In the genomic region with DNA sequence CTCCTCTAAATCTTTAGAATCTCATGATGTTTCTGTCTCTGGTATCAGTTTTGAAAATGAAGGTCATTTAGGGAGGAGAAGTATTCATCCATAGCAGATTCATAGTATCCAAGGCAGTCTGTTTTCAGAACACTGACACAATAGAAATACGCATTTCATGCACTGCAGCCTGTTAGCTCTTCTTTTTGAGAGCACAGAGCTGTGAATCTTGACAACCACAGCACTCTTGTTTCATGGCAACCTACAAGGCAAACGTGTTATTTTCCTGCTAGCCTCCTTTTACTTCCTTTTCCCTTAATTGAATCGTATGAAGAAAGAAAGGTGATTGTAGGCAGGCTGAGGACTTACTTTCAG, we compare ENCODE assay signal across 28 mouse cellular contexts. TPM values are rescaled to one million over a fixed set of nuclear protein-coding genes. Genes with fewer than 3 reads are reported as not detected.
A peak's percentile ranks its signal among the peaks of the same experiment; 100 is the strongest.
DNase-seq lines count a peak whose midpoint lies in the region; ATAC-seq and TF ChIP-seq lines count a peak whose summit lies in the region.
"Had no signal": no experiment of that assay in that cellular context is flagged by ENCODE, and none has a peak within 500 bp of the region (broad histone marks: within the 10 kb centered on the region; RNA-seq: fewer than 3 reads in every experiment).

No protein-coding gene starts in this region.

- TF ChIP-seq POLR2A in bone marrow macrophage, adult 2 months (IDR thresholded peaks at IDR 0.05; ENCODE audit: borderline replicate concordance, low read depth, low read length), result no peak

- ATAC-seq in forebrain, postnatal 0 days, result peak; percentile 79
- ATAC-seq in hindbrain, postnatal 0 days, result peak; percentile 63

- DNase-seq in forebrain, postnatal 0 days, result no peak
- no peak for DNase-seq in forebrain, embryonic 10.5 days (ENCODE audit: extremely low spot score, low spot score)
- DNase-seq in layer of hippocampus, adult 11-12 months (ENCODE audit: low spot score), result peak; percentile 4
- no peak for DNase-seq in layer of hippocampus, postnatal 25 days (ENCODE audit: extremely low spot score in 1 of 2, low spot score in 1 of 2)
- DNase-seq in hindbrain, postnatal 0 days (ENCODE audit: low spot score), result peak; percentile 16
- DNase-seq in cerebellum, adult 8-10 months, result no peak
- DNase-seq in right cerebral cortex, postnatal 36 days (ENCODE audit: low spot score in 2 of 2), result no peak
- DNase-seq: adrenal gland, postnatal 25 days; B cell, adult 2 months; cerebellum, adult 18-20 months; cerebellum, postnatal 36 days; gastrocnemius, adult 2 months; kidney, adult 11 months; lung, adult 18-20 months; right cerebral cortex, postnatal 14 days; thymus, postnatal 14 days had no signal

- no peak overlapping the region for H3K4me3 ChIP-seq in forebrain, postnatal 0 days (ENCODE audit: low read depth, low read length)
- no peak overlapping the region for H3K4me3 ChIP-seq in forebrain, embryonic 10.5 days
- no peak overlapping the region for H3K4me3 ChIP-seq in bone marrow macrophage, adult 2 months (ENCODE audit: insufficient read depth, low read length)
- no peak overlapping the region for H3K4me3 ChIP-seq in hindbrain, postnatal 0 days (ENCODE audit: low read length)
- H3K4me3 ChIP-seq: gastrocnemius, adult 2 months; heart, embryonic 15.5 days; limb, embryonic 10.5 days; myocyte; neural tube, embryonic 15.5 days had no signal

- H3K4me1 ChIP-seq in forebrain, postnatal 0 days (ENCODE audit: insufficient read depth), result 0 out of 2 replicates have a peak, but pooled peaks cover 4% of the 10 kb centered on the region
- peaks cover 4% of the 10 kb centered on the region for H3K4me1 ChIP-seq in forebrain, embryonic 10.5 days
- peaks cover 44% of the 10 kb centered on the region for H3K4me1 ChIP-seq in bone marrow macrophage, adult 2 months (ENCODE audit: control insufficient read depth, insufficient read depth, low read length)
- 0 out of 2 replicates have a peak, but pooled peaks cover 4% of the 10 kb centered on the region for H3K4me1 ChIP-seq in hindbrain, postnatal 0 days (ENCODE audit: insufficient read depth, low read length)
- H3K4me1 ChIP-seq: heart, embryonic 15.5 days; limb, embryonic 10.5 days had no signal

- TF ChIP-seq CTCF in forebrain, postnatal 0 days (IDR thresholded peaks at IDR 0.05; ENCODE audit: low read depth), result no peak
- TF ChIP-seq CTCF in bone marrow macrophage, adult 2 months (IDR thresholded peaks at IDR 0.05; ENCODE audit: low read depth, low read length), result no peak
- no peak for TF ChIP-seq CTCF in hindbrain, postnatal 0 days (IDR thresholded peaks at IDR 0.05; ENCODE audit: low read depth)

- H3K4me2 ChIP-seq in forebrain, postnatal 0 days (ENCODE audit: low read depth), result no peak overlapping the region
- no peak overlapping the region for H3K4me2 ChIP-seq in hindbrain, postnatal 0 days (ENCODE audit: low read depth, low read length)
- H3K4me2 ChIP-seq: heart, embryonic 15.5 days; neural tube, embryonic 15.5 days had no signal

- no peaks in the 10 kb centered on the region for H3K36me3 ChIP-seq in forebrain, postnatal 0 days (ENCODE audit: insufficient read depth)
- H3K36me3 ChIP-seq in forebrain, embryonic 10.5 days (replicated peaks), result no peaks in the 10 kb centered on the region
- no peaks in the 10 kb centered on the region for H3K36me3 ChIP-seq in hindbrain, postnatal 0 days (ENCODE audit: insufficient read depth, low read length)
- H3K36me3 ChIP-seq: heart, embryonic 15.5 days; limb, embryonic 10.5 days; neural tube, embryonic 15.5 days had no signal

- whole genome bisulfite sequencing in forebrain, postnatal 0 days, result 24% methylated on average over 3 of the region's 3 CpGs
- WGBS in forebrain, embryonic 10.5 days, result 63% methylated on average over 3 of the region's 3 CpGs
- 13% methylated on average over 3 of the region's 3 CpGs for WGBS in hindbrain, postnatal 0 days

- H3K9me3 ChIP-seq in forebrain, postnatal 0 days (ENCODE audit: low read length), result no peaks in the 10 kb centered on the region
- H3K9me3 ChIP-seq in forebrain, embryonic 10.5 days, result no peaks in the 10 kb centered on the region
- H3K9me3 ChIP-seq in hindbrain, postnatal 0 days (ENCODE audit: low read length), result no peaks in the 10 kb centered on the region
- H3K9me3 ChIP-seq: heart, embryonic 15.5 days; limb, embryonic 10.5 days; neural tube, embryonic 15.5 days had no signal

- H3K27ac ChIP-seq in forebrain, postnatal 0 days (ENCODE audit: low read depth, low read length), result peak overlapping the region; percentile 64
- no peak overlapping the region for H3K27ac ChIP-seq in forebrain, embryonic 10.5 days
- H3K27ac ChIP-seq in bone marrow macrophage, adult 2 months (ENCODE audit: insufficient read depth, low read depth, low read length), result peak overlapping the region; percentile 82
- H3K27ac ChIP-seq in hindbrain, postnatal 0 days, result peak overlapping the region; percentile 37
- H3K27ac ChIP-seq: gastrocnemius, adult 2 months; heart, embryonic 15.5 days; kidney, postnatal 0 days; limb, embryonic 10.5 days had no signal

- no peak overlapping the region for H3K9ac ChIP-seq in forebrain, postnatal 0 days
- 0 out of 2 replicates have a peak overlapping the region, but pooled peaks have one; percentile 13 for H3K9ac ChIP-seq in hindbrain, postnatal 0 days (replicated peaks; ENCODE audit: low read length)
- H3K9ac ChIP-seq: heart, embryonic 15.5 days; neural tube, embryonic 15.5 days had no signal

- H3K27me3 ChIP-seq in forebrain, postnatal 0 days (ENCODE audit: insufficient read depth, low read length), result no peaks in the 10 kb centered on the region
- no peaks in the 10 kb centered on the region for H3K27me3 ChIP-seq in forebrain, embryonic 10.5 days (ENCODE audit: poor library complexity, severe bottlenecking)
- H3K27me3 ChIP-seq in hindbrain, postnatal 0 days (ENCODE audit: insufficient read depth, low read length), result no peaks in the 10 kb centered on the region
- H3K27me3 ChIP-seq: heart, embryonic 15.5 days; neural tube, embryonic 15.5 days had no signal

RNA-seq across cellular contexts. Expression of gene Serpini2, which starts 27.9 kb away (rescaled TPM):
- total RNA-seq in forebrain, postnatal 0 days (2014; rRNA removed), result not detected in 2 replicates
- polyA plus RNA-seq in forebrain, postnatal 0 days (2015; fragmentation: Nextera tagmentation; extraction: Ambion mirVana), result not detected in 2 replicates
- polyA plus RNA-seq in forebrain, embryonic 10.5 days (2016; fragmentation: Nextera tagmentation; extraction: Ambion mirVana), result not detected in 2 replicates
- total RNA-seq in layer of hippocampus, postnatal 25 days (2021), result not detected
- polyA plus RNA-seq in bone marrow macrophage, adult 2 months (2012; ENCODE audit: insufficient read depth, insufficient read length, missing spikeins), result not detected in 2 replicates
- total RNA-seq in hindbrain, postnatal 0 days (2014; rRNA removed), result not detected in 2 replicates
- not detected in 2 replicates for polyA plus RNA-seq in hindbrain, postnatal 0 days (2015; fragmentation: Nextera tagmentation; extraction: Ambion mirVana)
- total RNA-seq: adrenal gland, postnatal 25 days; gastrocnemius, adult 2 months; hematopoietic stem cell, adult 5-6 weeks; layer of hippocampus, adult 18-20 months; left cerebral cortex, adult 18-20 months; megakaryocyte-erythroid progenitor cell, adult 5-6 weeks had no signal
- polyA plus RNA-seq: gonadal fat pad, adult 2 months; heart, embryonic 15.5 days; kidney, postnatal 0 days; limb, embryonic 10.5 days; liver, adult 2 months; myocyte; neural tube, embryonic 15.5 days had no signal

Comparison
In these comparisons a context has a peak if more than half of its experiments do, and no peak if none do; other contexts are left out.
1. DNase-seq: peak in layer of hippocampus, adult 11-12 months (single experiment) and hindbrain, postnatal 0 days (single experiment); none in forebrain, postnatal 0 days (single experiment), forebrain, embryonic 10.5 days (single experiment), layer of hippocampus, postnatal 25 days (0 of 2), cerebellum, adult 8-10 months (single experiment) and right cerebral cortex, postnatal 36 days (0 of 2).